Mouse (Mus musculus) stomach, embryonic 16.5 days (tissue): ENCODE measurements around the gene Gm43720. TPM values are rescaled to one million over a fixed set of nuclear protein-coding genes. Genes with fewer than 3 reads are reported as not detected.

Source experiments
- polyA plus RNA-seq: library from polyadenylated mRNA; unstranded; fragments of >200 nt; fragmentation: Nextera tagmentation; extraction: Ambion mirVana; gene quantifications from 2 replicates; pipeline ENCODE4 v1.2.1, GENCODE M21; 2015

The Gm43720 gene
- polyA plus RNA-seq, 1 experiment from 2014 or later: 0.13 TPM

Other genes starting within 250 kb of the Gm43720 start
- gene Smok3c, start 226.8 kb downstream of the Gm43720 start, polyA plus RNA-seq: not detected in 2 replicates
- 16.5 and 17.7 TPM in 2 replicates for gene Zkscan1, start 194.9 kb downstream of the Gm43720 start, polyA plus RNA-seq
- gene Zscan21, start 163.1 kb downstream of the Gm43720 start, polyA plus RNA-seq: 44.2 and 45.5 TPM in 2 replicates
- gene Zfp113, start 124.2 kb downstream of the Gm43720 start, polyA plus RNA-seq: 13.3 and 15.1 TPM in 2 replicates
- gene Cops6, start 118.9 kb downstream of the Gm43720 start, polyA plus RNA-seq: 281 and 289 TPM in 2 replicates
- 22.2 and 22.4 TPM in 2 replicates for gene Ap4m1, start 108.0 kb downstream of the Gm43720 start, polyA plus RNA-seq
- 132 and 136 TPM in 2 replicates for gene Mcm7, start 107.5 kb downstream of the Gm43720 start, polyA plus RNA-seq
- gene Taf6, start 92.5 kb downstream of the Gm43720 start, polyA plus RNA-seq: 73.7 and 74.9 TPM in 2 replicates
- 44.9 and 47.2 TPM in 2 replicates for gene Cnpy4, start 92.5 kb downstream of the Gm43720 start, polyA plus RNA-seq
- 6.7 TPM in 2 replicates for gene Mblac1, start 85.6 kb downstream of the Gm43720 start, polyA plus RNA-seq
- 0.06 TPM in 1 of 2 replicates, not detected in the other for gene Nxpe5, start 54.1 kb downstream of the Gm43720 start, polyA plus RNA-seq
- gene Lamtor4, start 24.5 kb downstream of the Gm43720 start, polyA plus RNA-seq: 76.1 and 79.4 TPM in 2 replicates
- gene BC037034, start 15.9 kb downstream of the Gm43720 start, polyA plus RNA-seq: 3.6 and 3.9 TPM in 2 replicates
- 3.8 and 4.5 TPM in 2 replicates for gene Gal3st4, start 7.1 kb downstream of the Gm43720 start, polyA plus RNA-seq
- gene Gpc2, start within 50 bp of the Gm43720 start, polyA plus RNA-seq: 15.0 and 17.2 TPM in 2 replicates
- 3.1 and 3.7 TPM in 2 replicates for gene Stag3, start 282 bp upstream of the Gm43720 start, polyA plus RNA-seq
- 0.28 TPM in 1 of 2 replicates, not detected in the other for gene Pvrig, start 62.0 kb upstream of the Gm43720 start, polyA plus RNA-seq
- gene Zfp157, start 161.5 kb upstream of the Gm43720 start, polyA plus RNA-seq: 24.1 and 27.0 TPM in 2 replicates